Comparison of ENCODE assay signal across 16 mouse cellular contexts in genomic region chr6:137588481-137589244, GRCm38 (mm10).
DNase-seq lines count a peak whose midpoint lies in the region; ATAC-seq and TF ChIP-seq lines count a peak whose summit lies in the region.
"Had no signal": no experiment of that assay in that cellular context is flagged by ENCODE, and none has a peak within 500 bp of the region (broad histone marks: within the 10 kb centered on the region; RNA-seq: fewer than 3 reads in every experiment).

No protein-coding gene starts in this region.

- DNase-seq in Patski (ENCODE audit: low read depth, low spot score) = no peak
- peak; percentile 82 for DNase-seq in brain, adult 2 months (ENCODE audit: low read depth, low spot score)
- peak; percentile 34 for DNase-seq in kidney, postnatal 14 days
- DNase-seq in left cerebral cortex, postnatal 14 days (ENCODE audit: low spot score in 2 of 2) = peak; percentile 65 to 68
- no peak for DNase-seq in heart, adult 9 months (ENCODE audit: low spot score in 2 of 2)
- no peak for DNase-seq in adrenal gland, postnatal 14 days
- no peak for DNase-seq in gastrocnemius, postnatal 10 days
- DNase-seq in gastrocnemius, adult 8-10 months (ENCODE audit: low spot score in 2 of 2) = no peak
- DNase-seq: cerebellum, postnatal 14 days; lung, embryonic 14.5 days; spleen, adult 18-20 months; thymus, postnatal 25 days had no signal

- ATAC-seq in Patski = peak; percentile 40
- ATAC-seq: forebrain, embryonic 15.5 days; midbrain, embryonic 16.5 days had no signal

- CTCF ChIA-PET in Patski (lab: Charles Lee) = no interaction called here

- intact Hi-C loops in left cerebral cortex, postnatal 14 days (cut with DNase I) = no loop called here

- in situ Hi-C loops in Patski (cut with MboI; ENCODE audit: low pct_unique_long_range_greater_than_20kb) = no loop called here

- TF ChIP-seq CTCF in Patski (IDR thresholded peaks at IDR 0.05) = no peak

- no peaks in the 10 kb centered on the region for H3K27me3 ChIP-seq in Patski
- H3K27me3 ChIP-seq: forebrain, embryonic 15.5 days; neural tube, embryonic 12.5 days; stomach, embryonic 15.5 days had no signal

- POLR2A ChIA-PET in Patski (lab: Charles Lee) = no interaction called here

Comparison
In these comparisons a context has a peak if more than half of its experiments do, and no peak if none do; other contexts are left out.
1. DNase-seq: peak in brain, adult 2 months (single experiment), kidney, postnatal 14 days (single experiment) and left cerebral cortex, postnatal 14 days (2 of 2); none in Patski (single experiment), heart, adult 9 months (0 of 2), adrenal gland, postnatal 14 days (single experiment), gastrocnemius, postnatal 10 days (single experiment) and gastrocnemius, adult 8-10 months (0 of 2).